Mouse (Mus musculus) liver, embryonic 16.5 days (tissue): Measurements from ENCODE around the gene Pttg1ip. TPM values are rescaled to one million over a fixed set of nuclear protein-coding genes. Genes with fewer than 3 reads are reported as not detected.

ENCODE experiments used
- ATAC-seq: fragments of 200-750 bp; cut with Nextera tagmentation; 2 replicates; pipeline ENCODE4 v1.8.0; 2017; ENCODE audit warnings: low read depth, mild to moderate bottlenecking, moderate number of reproducible peaks, moderate library complexity
- H3K27ac ChIP-seq: fragments of 300-500 bp; sonication (generic); 2 replicates; pipeline ENCODE4 v1.5.1; 2014; ENCODE audit warnings: mild to moderate bottlenecking, low read length
- H3K27me3 ChIP-seq: fragments of 300-500 bp; sonication (generic); 2 replicates; pipeline ENCODE4 v1.6.1; 2014; ENCODE audit warnings: low read depth, low read length, mixed read lengths; ENCODE audit not compliant: control insufficient read depth, insufficient read depth
- H3K36me3 ChIP-seq: fragments of 300-500 bp; sonication (generic); 2 replicates; pipeline ENCODE4 v1.6.1; 2014; ENCODE audit warnings: mild to moderate bottlenecking; ENCODE audit not compliant: control insufficient read depth, insufficient read depth
- H3K4me1 ChIP-seq: fragments of 300-500 bp; sonication (generic); 2 replicates; pipeline ENCODE4 v1.6.1; 2014; ENCODE audit warnings: low read depth, low read length, mixed read lengths; ENCODE audit not compliant: control insufficient read depth
- H3K4me2 ChIP-seq: fragments of 300-500 bp; sonication (generic); 2 replicates; pipeline ENCODE4 v1.6.1; 2014; ENCODE audit warnings: low read depth, low read length, mixed read lengths
- H3K4me3 ChIP-seq: fragments of 300-500 bp; sonication (generic); 2 replicates; pipeline ENCODE4 v1.5.1; 2014; ENCODE audit warnings: low read depth, mild to moderate bottlenecking, low read length
- H3K9ac ChIP-seq: fragments of 300-500 bp; sonication (generic); 2 replicates; pipeline ENCODE4 v1.6.1; 2014; ENCODE audit warnings: low read depth, low read length
- H3K9me3 ChIP-seq: fragments of 300-500 bp; sonication (generic); replicated peaks from 2 replicates; pipeline ENCODE4 v1.6.1; 2016; ENCODE audit warnings: low read length; ENCODE audit not compliant: control insufficient read depth
- WGBS: fragments of 180-500 bp; shearing (Covaris S2); extraction: QIAGEN DNeasy Blood & Tissue Kit; methylation state at CpG from one replicate; pipeline ENCODE4 v1.1.7; 2014; ENCODE audit not compliant: insufficient replicate concordance; 5-methylcytosine and 5-hydroxymethylcytosine counted together
- polyA plus RNA-seq: library from polyadenylated mRNA; unstranded; fragments of >200 nt; fragmentation: Nextera tagmentation; extraction: Ambion mirVana; gene quantifications from 2 replicates; pipeline ENCODE4 v1.2.1, GENCODE M21; 2015

The Pttg1ip gene
- polyA plus RNA-seq, 1 experiment from 2014 or later, result 94.5 TPM

DNA sequence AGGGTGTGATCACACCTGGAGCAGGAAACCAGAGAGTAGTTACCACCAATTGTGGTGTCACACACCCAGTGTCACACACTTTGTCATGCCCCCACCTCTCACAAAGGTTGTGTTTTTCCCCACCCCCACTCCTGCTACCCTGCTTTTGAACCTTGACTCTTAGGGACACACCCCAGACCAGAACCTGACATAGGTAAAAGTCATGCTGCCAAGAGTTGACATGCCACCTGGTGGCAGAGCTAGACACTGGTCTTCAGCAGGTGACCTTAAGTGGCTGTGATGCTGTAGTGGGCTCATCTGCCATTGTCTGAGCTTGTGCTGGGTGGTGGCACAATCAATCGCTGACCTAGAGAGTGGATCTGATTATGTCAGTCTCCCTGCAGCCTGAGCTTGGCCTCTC, 48.5 kb downstream of the Pttg1ip start:
- no peak overlapping the region for H3K4me2 ChIP-seq
- no peak overlapping the region for H3K9ac ChIP-seq
- H3K4me3 ChIP-seq, result no peak overlapping the region
- ATAC-seq, result no peak
- H3K27ac ChIP-seq, result no peak overlapping the region
- peaks cover 16% of the 10 kb centered on the region for H3K4me1 ChIP-seq
- WGBS, result 80% methylated on average over 1 of the region's 1 CpGs
- H3K36me3 ChIP-seq, result peaks cover 22% of the 10 kb centered on the region
- no peaks in the 10 kb centered on the region for H3K9me3 ChIP-seq
- H3K27me3 ChIP-seq, result no peaks in the 10 kb centered on the region

DNA sequence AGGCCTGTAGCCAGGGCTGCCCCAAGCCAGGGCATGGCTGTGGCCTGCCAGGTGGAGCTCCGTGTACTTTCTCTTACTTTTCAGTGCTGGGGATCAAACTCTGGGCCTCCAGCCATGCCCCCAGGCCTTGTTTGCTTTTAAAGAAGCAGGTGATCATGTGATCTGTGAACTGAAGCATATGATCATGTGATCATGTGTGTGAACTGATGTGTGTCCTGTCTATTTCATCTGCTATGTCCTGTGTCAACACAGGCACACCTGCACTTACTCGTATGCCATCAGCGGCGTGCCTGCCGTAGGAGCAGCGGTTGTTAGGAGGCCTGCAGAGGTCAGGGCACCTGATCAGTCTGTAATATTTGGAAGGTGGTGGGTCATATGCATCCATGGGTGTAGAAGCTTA, 52.5 kb downstream of the Pttg1ip start:
- peaks cover 14% of the 10 kb centered on the region for H3K4me1 ChIP-seq
- no peak overlapping the region for H3K27ac ChIP-seq
- peaks cover 26% of the 10 kb centered on the region for H3K36me3 ChIP-seq
- no peaks in the 10 kb centered on the region for H3K27me3 ChIP-seq
- no peak overlapping the region for H3K9ac ChIP-seq
- no peak for ATAC-seq
- WGBS, result 74% methylated on average over 6 of the region's 6 CpGs
- H3K4me2 ChIP-seq, result no peak overlapping the region
- no peak overlapping the region for H3K4me3 ChIP-seq
- H3K9me3 ChIP-seq, result no peaks in the 10 kb centered on the region

DNA sequence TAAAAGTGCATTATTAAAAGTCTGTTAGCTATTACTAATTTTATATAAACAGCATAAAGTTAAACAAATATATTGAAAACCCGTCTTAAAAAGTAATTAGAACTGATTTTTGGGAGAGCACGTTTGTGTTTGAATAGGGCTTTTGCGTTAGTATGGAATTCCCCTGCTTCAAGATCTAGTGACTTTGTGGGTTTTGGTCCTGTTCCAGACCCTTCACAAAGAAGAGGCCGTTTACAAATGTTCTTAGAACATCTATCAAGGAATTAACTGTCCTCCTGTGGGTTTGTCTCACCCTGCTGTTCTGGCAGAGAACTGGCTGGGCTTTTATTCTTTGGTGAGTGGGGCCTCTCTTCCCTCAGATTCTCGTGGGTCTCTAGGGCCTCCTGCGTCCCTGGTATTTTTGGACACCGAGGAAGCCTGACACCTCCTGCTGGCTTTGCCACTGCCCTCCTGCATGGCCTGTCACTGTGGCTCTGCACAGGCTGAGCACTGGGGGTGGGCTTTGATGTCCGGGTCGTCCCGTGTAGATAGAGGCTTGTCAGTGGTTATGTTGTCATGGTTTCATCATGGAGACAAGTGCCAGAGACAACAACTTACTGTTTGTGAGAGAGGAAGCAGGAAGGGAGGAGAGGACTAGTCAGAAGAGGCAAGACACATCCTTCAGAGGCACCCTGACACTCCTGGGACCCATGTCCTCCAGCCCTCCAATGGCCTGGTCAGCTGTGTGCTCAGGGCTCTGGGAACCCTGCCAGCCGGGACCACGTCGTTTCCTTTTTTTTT, 53.1 kb downstream of the Pttg1ip start:
- Histone ChIP-seq H3K4me3 (no peak overlapping the region), H3K36me3 (peaks cover 26% of the 10 kb centered on the region), H3K27me3 (no peaks in the 10 kb centered on the region), H3K27ac (no peak overlapping the region), H3K4me2 (no peak overlapping the region), H3K9ac (no peak overlapping the region), H3K4me1 (peaks cover 14% of the 10 kb centered on the region), H3K9me3 (no peaks in the 10 kb centered on the region)
- peak; percentile 44 for ATAC-seq
- 65% methylated on average over 13 of the region's 13 CpGs for WGBS

DNA sequence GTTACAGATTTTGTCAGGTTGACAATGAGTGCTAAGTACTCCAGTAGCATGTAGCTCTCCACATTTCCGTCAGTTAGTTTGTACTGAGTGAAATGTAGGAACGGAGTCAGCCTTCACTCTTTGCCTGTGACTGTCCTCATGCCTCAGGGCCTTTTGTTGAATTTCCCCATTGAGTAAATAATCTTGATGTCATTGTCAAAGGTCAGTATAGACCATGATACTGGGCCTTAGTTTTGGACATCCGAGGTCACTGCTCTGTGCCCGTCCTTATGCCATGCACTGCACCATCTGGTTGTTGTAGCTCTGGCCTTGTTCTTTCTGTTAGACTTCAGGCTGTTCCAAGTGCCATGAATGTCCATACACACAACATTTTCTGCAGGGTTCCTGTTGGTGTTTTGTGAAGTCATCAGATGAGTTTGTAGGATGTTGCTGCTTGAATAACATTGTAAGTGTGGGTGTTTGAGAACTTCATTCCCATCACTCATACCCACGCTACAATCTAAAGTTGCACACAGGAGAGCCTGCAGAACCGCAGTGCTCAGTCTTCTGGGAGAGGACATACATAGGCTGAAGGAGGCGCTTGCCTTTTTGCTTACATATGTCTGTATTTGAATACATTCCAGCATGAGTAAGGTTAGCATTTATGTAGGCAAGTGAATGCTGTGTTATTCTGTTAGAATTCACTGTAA, 54.9 kb downstream of the Pttg1ip start:
- Histone ChIP-seq H3K4me1 (peaks cover 11% of the 10 kb centered on the region), H3K36me3 (peaks cover 26% of the 10 kb centered on the region), H3K4me2 (no peak overlapping the region), H3K27me3 (no peaks in the 10 kb centered on the region), H3K27ac (no peak overlapping the region), H3K4me3 (no peak overlapping the region), H3K9me3 (no peaks in the 10 kb centered on the region), H3K9ac (no peak overlapping the region)
- ATAC-seq, result no peak
- WGBS, result 73% methylated on average over 7 of the region's 7 CpGs

DNA sequence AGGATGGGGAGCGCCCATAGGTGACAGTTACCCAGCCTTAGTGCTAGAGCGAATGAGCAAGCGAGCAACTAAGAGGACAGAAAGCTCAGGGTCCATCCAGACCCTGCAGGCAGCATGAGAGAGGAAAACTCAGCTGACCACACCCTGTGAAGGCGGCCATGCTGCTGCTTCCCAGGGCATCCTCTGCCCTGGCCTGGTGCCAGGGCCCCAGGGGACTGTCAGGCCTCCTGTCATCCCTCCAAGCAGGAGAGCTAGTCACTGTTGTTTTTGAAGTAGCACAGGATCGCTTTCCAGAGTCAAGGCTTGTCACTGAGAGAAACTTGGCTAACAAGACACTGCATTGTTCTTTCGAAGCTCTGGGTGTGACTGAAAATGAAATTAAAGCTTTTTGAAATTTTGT, 57.4 kb downstream of the Pttg1ip start:
- Histone ChIP-seq H3K4me3 (no peak overlapping the region), H3K9ac (no peak overlapping the region), H3K27me3 (no peaks in the 10 kb centered on the region), H3K9me3 (no peaks in the 10 kb centered on the region), H3K27ac (no peak overlapping the region), H3K36me3 (peaks cover 21% of the 10 kb centered on the region), H3K4me2 (no peak overlapping the region), H3K4me1 (peaks cover 9% of the 10 kb centered on the region)
- ATAC-seq, result no peak
- WGBS, result 83% methylated on average over 6 of the region's 6 CpGs

DNA sequence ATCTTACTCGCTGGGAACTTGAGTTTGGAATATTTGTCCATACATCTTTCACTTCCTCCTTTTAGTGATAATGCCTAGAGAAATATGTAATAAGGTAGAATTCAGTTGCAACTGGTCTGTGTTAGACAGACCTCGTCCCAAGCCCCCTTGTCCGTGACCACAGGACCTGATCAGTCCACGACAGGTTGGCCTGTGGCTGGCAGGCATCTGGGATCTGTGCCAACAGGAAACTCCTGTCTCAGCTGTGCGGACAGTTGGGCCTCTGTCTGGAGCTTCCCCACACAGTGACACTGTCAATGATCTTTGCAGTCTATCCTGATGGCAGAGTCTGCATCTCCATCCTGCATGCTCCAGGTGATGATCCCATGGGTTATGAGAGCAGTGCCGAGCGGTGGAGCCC, 61.6 kb downstream of the Pttg1ip start:
- H3K4me1 ChIP-seq, result no peaks in the 10 kb centered on the region
- H3K27ac ChIP-seq, result no peak overlapping the region
- H3K27me3 ChIP-seq, result no peaks in the 10 kb centered on the region
- peaks cover 27% of the 10 kb centered on the region for H3K36me3 ChIP-seq
- no peak overlapping the region for H3K4me2 ChIP-seq
- H3K9me3 ChIP-seq, result no peaks in the 10 kb centered on the region
- ATAC-seq, result no peak
- 56% methylated on average over 7 of the region's 7 CpGs for WGBS
- H3K9ac ChIP-seq, result no peak overlapping the region
- H3K4me3 ChIP-seq, result no peak overlapping the region

DNA sequence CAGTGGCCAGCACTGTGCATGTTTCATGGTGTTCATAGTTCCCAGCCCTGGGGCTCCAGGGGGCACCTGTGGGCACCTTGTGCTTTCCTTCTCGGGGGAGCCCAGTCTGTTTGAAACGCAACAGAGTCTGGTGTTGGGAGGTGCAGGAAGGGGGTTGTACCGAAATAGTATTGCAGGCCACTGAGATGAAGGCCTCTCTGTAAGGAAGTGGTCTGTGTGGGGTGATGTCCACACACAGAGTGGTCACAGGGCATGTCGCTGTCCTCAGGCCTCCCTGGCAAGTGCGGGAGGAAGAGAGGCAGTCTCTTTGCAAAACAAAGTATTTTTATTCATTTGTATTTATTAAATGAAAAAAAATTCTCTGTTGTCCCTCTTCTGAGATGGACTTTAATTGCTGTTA, 64.1 kb downstream of the Pttg1ip start:
- no peak for ATAC-seq
- H3K27me3 ChIP-seq, result no peaks in the 10 kb centered on the region
- H3K4me3 ChIP-seq, result no peak overlapping the region
- 76% methylated on average over 5 of the region's 5 CpGs for WGBS
- no peak overlapping the region for H3K27ac ChIP-seq
- H3K9me3 ChIP-seq, result no peaks in the 10 kb centered on the region
- peaks cover 27% of the 10 kb centered on the region for H3K36me3 ChIP-seq
- no peak overlapping the region for H3K4me2 ChIP-seq
- H3K4me1 ChIP-seq, result no peaks in the 10 kb centered on the region
- no peak overlapping the region for H3K9ac ChIP-seq

DNA sequence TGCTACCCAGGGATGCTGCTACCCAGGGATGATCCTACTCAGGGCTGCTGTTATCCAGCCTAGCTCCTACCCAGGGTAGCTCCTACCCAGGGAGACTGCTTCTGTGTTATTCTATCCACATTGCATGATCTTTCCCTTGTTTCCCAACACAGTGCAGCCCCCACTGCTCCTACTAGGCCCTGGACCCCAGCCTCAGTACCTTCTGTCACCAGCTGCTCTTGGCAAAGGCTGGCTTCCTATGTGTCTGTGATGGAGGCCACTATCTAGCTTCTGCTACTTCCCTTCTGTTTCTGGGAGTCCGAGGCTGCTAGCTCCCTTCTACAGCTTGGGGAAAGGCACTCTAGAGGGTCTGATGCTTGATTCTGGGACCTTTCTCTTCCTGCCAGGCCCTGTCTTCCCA, 65.9 kb downstream of the Pttg1ip start:
- no peak overlapping the region for H3K9ac ChIP-seq
- no peaks in the 10 kb centered on the region for H3K27me3 ChIP-seq
- no peak for ATAC-seq
- H3K36me3 ChIP-seq, result peaks cover 21% of the 10 kb centered on the region
- no peaks in the 10 kb centered on the region for H3K4me1 ChIP-seq
- no peak overlapping the region for H3K4me3 ChIP-seq
- H3K4me2 ChIP-seq, result no peak overlapping the region
- no peaks in the 10 kb centered on the region for H3K9me3 ChIP-seq
- no peak overlapping the region for H3K27ac ChIP-seq
- 33% methylated on average over 1 of the region's 1 CpGs for WGBS

DNA sequence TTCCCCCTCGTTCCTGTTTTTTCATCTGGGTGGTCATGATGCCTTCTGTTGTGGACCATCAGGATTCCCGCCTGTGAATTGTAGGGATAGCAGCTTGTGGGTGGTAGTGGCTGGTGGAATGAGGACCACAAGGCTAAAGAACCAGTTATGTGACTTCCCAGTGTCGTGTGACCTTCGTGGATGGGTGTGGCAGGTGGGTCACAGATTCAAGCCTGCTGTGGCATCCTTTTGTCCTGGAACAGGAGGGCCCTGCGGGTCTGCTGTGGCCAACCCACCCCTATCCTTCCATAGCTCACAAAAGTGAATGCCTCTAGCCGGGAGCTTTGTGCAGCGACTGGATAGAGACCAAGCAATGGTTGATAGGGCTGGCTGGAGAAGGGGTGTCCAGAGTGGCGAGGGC, 66.4 kb downstream of the Pttg1ip start:
- no peak for ATAC-seq
- H3K4me1 ChIP-seq, result no peaks in the 10 kb centered on the region
- 73% methylated on average over 8 of the region's 8 CpGs for WGBS

More for the DNA sequence above, 66.4 kb downstream of the Pttg1ip start:
- Histone ChIP-seq H3K4me2 (no peak overlapping the region), H3K9me3 (no peaks in the 10 kb centered on the region), H3K27ac (no peak overlapping the region), H3K9ac (no peak overlapping the region), H3K27me3 (no peaks in the 10 kb centered on the region), H3K4me3 (no peak overlapping the region), H3K36me3 (peaks cover 21% of the 10 kb centered on the region)
